Mouse (Mus musculus) hematopoietic stem cell, adult 5-6 weeks (primary cell): ENCODE data around the gene Copb1. TPM values are rescaled to one million over a fixed set of nuclear protein-coding genes. Genes with fewer than 3 reads are reported as not detected.

Experiments used
- ATAC-seq, 2 experiments: fragments of 125-278 bp in 1 of 2; replicated peaks in 1 of 2; 2 replicates each; pipeline ENCODE4 v1.8.0; 2016 to 2017; ENCODE audit warnings: inconsistent platforms in 2 of 2, mild to moderate bottlenecking in 2 of 2, moderate number of reproducible peaks in 2 of 2, low read depth in 1 of 2, moderate TSS enrichment in 1 of 2; ENCODE audit not compliant: low FRiP score in 2 of 2, poor library complexity in 2 of 2, severe bottlenecking in 2 of 2, insufficient read depth in 1 of 2, low TSS enrichment in 1 of 2
- total RNA-seq: library from RNA; stranded (forward); fragments of 172-1452, 232-1000 nt; gene quantifications from 2 replicates; pipeline ENCODE4 v1.2.3, GENCODE M21; 2017

Gene Copb1
- total RNA-seq, 1 experiment from 2014 or later, result 87.5 TPM

GRCm38 (mm10) chr7:114193284-114194067 lies 61.0 kb downstream of the Copb1 start:
- no peak; a peak in 1 of 4 replicates for ATAC-seq

DNA sequence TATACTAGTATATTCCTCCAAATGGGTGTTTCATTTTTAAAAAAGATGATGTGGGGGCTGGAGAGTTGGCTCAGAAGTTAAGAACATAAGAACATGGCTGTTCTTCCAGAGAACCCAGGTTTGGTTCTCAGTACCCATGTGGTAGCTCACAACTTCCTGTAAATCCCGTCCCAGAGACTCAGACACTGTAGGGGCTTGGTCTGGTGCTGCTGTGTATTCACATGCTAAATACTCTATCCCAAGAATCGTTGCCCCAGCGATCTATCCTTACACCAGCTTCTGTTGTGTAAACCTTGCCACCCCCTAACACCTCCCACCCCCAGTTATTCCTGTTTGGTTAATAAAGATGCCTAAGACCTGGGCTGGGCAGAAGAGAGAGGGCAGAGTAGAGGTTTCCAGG lies 61.9 kb downstream of the Copb1 start:
- no peak for ATAC-seq

GRCm38 (mm10) chr7:114183416-114183815 lies 71.1 kb downstream of the Copb1 start:
- no peak for ATAC-seq

DNA sequence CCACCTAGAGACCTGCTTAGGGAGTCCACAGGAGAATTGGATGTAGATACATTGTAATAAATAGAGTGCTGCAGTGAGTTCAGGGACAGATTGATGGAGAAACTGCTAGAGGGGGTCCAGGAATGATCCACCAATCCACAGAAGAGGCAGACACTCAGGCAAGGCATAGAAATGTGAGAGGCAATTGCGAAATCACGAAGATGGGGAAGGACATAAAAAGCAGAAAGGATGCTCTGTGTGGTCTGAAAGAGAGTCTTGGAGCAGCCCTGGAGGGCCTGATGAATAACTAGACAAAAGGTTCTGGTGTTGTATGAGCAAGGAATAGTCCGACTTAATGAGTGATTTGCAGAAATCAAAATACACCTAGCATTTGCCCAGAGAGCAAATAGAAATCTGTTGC lies 71.8 kb downstream of the Copb1 start:
- ATAC-seq, result no peak

GRCm38 (mm10) chr7:114181391-114181790 lies 73.1 kb downstream of the Copb1 start:
- ATAC-seq, result no peak; a peak in 1 of 4 replicates

DNA sequence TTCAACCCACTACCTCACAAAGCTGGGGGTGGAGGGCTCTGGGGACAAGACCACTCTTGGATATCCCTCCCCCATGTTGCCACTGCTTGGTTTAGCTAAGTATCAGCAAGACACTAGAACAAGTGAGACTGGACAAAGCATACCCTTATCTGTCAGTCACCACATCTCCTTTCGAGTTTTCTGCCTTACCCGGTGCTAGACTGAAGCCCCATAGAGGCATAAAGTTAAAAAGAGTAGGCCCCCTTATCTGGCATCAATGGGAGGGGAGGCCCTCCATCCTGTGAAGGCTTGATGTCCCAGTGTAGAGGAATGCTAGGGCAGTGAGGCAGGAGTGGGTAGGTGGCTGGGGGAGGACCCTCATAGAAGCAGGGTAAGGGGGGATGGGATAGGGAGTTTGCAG lies 77.9 kb downstream of the Copb1 start:
- ATAC-seq, result no peak

- ATAC-seq, result no peak
Observed at GRCm38 (mm10) chr7:114171354-114172097, 83.0 kb downstream of the Copb1 start.

GRCm38 (mm10) chr7:114169996-114170395 lies 84.5 kb downstream of the Copb1 start:
- no peak for ATAC-seq

GRCm38 (mm10) chr7:114169381-114169780 lies 85.1 kb downstream of the Copb1 start:
- no peak for ATAC-seq

Other genes with a start within 250 kb of the Copb1 start
- 9.2 and 12.4 TPM in 2 replicates for gene Rras2, start 136.9 kb downstream of the Copb1 start, total RNA-seq
- 243 and 311 TPM in 2 replicates for gene Psma1, start 21.4 kb upstream of the Copb1 start, total RNA-seq
- 19.7 and 32.0 TPM in 2 replicates for gene Pde3b, start 160.6 kb upstream of the Copb1 start, total RNA-seq